ENCODE assay signal across 13 mouse cellular contexts in genomic region chr8:103395316-103395715, GRCm38 (mm10).
"Had no signal": no experiment of that assay in that cellular context is flagged by ENCODE, and none has a peak within 500 bp of the region (broad histone marks: within the 10 kb centered on the region; RNA-seq: fewer than 3 reads in every experiment).

No protein-coding gene starts in this region.

- H3K36me3 ChIP-seq: kidney, embryonic 15.5 days; limb, embryonic 13.5 days; neural tube, embryonic 13.5 days had no signal

- H3K4me3 ChIP-seq: kidney, embryonic 15.5 days; limb, embryonic 13.5 days; myocyte; neural tube, embryonic 13.5 days had no signal

- DNase-seq: kidney, adult 2 months; kidney, postnatal 14 days; left cerebral cortex, postnatal 4 days; lung, adult 18-20 months; right cerebral cortex, adult 18-20 months; right cerebral cortex, postnatal 25 days; thymus, adult 18-20 months; thymus, postnatal 25 days had no signal

- H3K9me3 ChIP-seq: kidney, embryonic 15.5 days; limb, embryonic 13.5 days; neural tube, embryonic 13.5 days had no signal

- H3K27ac ChIP-seq: kidney, embryonic 15.5 days; limb, embryonic 13.5 days; liver, embryonic 14.5 days; neural tube, embryonic 13.5 days had no signal

- H3K4me2 ChIP-seq: kidney, embryonic 15.5 days; limb, embryonic 13.5 days; neural tube, embryonic 13.5 days had no signal

- H3K9ac ChIP-seq: kidney, embryonic 15.5 days; limb, embryonic 13.5 days; liver, embryonic 14.5 days; neural tube, embryonic 13.5 days had no signal

- H3K27me3 ChIP-seq: kidney, embryonic 15.5 days; limb, embryonic 13.5 days; neural tube, embryonic 13.5 days had no signal
